Mouse (Mus musculus): ENCODE results near the gene Plekhg3. TPM values are rescaled to one million over a fixed set of nuclear protein-coding genes. Genes with fewer than 3 reads are reported as not detected.

The Plekhg3 gene
- polyA plus RNA-seq, 1 experiment from 2014 or later: 1.5 TPM

DNA sequence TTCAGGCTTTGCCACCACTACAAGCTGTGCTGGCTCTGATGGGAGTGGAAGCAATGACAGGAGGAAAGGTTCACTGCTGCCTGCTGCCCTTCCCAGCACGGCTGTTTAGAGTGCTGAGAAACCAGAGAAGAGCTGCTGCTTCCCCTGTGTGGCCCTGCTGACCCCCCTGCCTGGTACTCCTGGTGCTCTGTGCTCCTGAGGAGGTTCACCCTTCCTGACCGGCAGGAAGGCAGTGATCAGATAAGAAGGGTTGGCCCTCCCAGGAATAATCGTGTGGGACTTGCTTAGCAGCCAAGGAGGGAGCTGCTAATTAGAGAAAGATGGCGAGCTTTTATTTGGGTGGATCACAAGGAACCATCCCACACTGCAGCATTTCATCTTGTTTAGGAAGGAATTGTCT lies 15.8 kb upstream of the Plekhg3 start:
- Histone ChIP-seq H3K27me3 (ENCODE audit: control insufficient read depth, insufficient read depth, low read length) (no peaks in the 10 kb centered on the region), H3K9ac (ENCODE audit: low read length) (no peak overlapping the region), H3K36me3 (ENCODE audit: control insufficient read depth, insufficient read depth, low read length) (no peaks in the 10 kb centered on the region), H3K4me2 (ENCODE audit: low read depth) (no peak overlapping the region), H3K4me1 (ENCODE audit: control insufficient read depth, insufficient read depth, low read length) (no peaks in the 10 kb centered on the region), H3K4me3 (ENCODE audit: low read depth, low read length) (no peak overlapping the region), H3K9me3 (ENCODE audit: control insufficient read depth, low read length) (no peaks in the 10 kb centered on the region), H3K27ac (ENCODE audit: low read depth, low read length) (no peak overlapping the region)
- 43% methylated on average over 4 of the region's 4 CpGs for WGBS
- ATAC-seq (ENCODE audit: insufficient read depth, low FRiP score, low TSS enrichment) (no peak), DNase-seq (ENCODE audit: low spot score) (no peak)

DNA sequence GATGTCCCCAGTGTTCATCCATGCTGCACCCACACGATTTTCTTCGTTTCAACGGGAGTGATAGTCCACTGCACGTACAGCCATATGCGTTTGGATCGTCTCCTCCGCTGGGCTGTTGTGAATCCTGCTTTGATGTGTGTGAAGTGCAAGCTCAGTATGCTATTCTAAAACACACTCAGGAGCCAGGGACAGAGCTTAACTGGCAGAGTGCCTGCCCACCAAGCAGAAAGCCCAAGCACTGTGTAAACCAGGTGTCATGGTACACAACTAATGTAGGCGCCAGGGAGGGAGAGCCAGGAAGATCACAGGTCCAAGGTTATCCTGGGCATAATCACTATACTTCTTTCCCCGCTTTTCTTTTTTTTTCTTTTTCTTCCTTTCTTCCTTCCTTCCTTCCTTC lies 12.7 kb upstream of the Plekhg3 start:
- Histone ChIP-seq H3K4me2 (ENCODE audit: low read depth) (no peak overlapping the region), H3K9ac (ENCODE audit: low read length) (no peak overlapping the region), H3K4me3 (ENCODE audit: low read depth, low read length) (no peak overlapping the region), H3K9me3 (ENCODE audit: control insufficient read depth, low read length) (no peaks in the 10 kb centered on the region), H3K27ac (ENCODE audit: low read depth, low read length) (no peak overlapping the region), H3K4me1 (ENCODE audit: control insufficient read depth, insufficient read depth, low read length) (no peaks in the 10 kb centered on the region), H3K36me3 (ENCODE audit: control insufficient read depth, insufficient read depth, low read length) (no peaks in the 10 kb centered on the region), H3K27me3 (ENCODE audit: control insufficient read depth, insufficient read depth, low read length) (no peaks in the 10 kb centered on the region)
- no peak for DNase-seq (ENCODE audit: low spot score)
- no peak for ATAC-seq (ENCODE audit: insufficient read depth, low FRiP score, low TSS enrichment)
- 92% methylated on average over 9 of the region's 9 CpGs for WGBS

DNA sequence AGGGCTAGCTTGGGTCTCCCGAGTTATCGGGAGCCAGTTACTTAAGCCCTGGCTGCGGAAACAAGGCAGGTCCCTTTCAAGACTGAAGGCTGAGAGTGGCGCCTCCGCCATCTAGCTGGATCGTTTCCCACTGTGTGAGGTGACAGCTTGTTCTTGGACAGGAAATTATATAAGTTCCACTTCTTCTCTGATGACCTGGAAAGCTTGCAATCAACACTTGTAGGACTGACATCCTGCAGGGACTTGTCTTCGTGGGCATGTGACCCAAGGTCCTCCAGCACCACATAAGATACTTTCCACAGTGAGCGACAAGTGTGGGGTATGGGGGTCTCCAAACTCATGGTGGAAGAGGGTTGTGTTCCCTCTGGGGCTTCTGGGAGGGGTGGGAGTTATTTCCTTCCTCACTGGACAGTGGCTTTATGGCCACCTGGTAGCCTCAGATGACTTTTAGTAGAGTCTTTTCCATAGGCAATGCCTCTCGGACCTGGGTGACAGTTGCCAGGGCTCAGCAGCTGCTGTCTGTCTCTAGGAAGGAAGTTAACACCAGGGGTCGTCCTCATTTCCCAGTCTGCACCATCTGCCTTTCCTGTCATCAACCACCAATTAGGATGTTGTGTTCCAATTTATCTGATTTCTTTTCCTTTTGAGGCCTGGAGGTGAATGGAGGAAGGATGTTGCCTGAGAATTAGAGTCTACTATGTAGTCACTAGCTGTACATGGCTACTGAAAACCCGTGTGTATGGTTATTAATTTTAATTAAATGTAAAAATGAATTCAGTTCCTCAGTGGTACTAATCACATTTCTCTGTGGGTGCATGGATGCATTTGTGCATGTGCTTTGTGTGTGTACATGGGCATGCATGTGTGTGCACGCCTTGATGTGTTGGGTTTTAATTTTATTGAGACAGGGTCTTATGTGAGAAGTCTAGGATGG lies 11.5 kb upstream of the Plekhg3 start:
- Histone ChIP-seq H3K9ac (ENCODE audit: low read length) (no peak overlapping the region), H3K4me1 (ENCODE audit: control insufficient read depth, insufficient read depth, low read length) (no peaks in the 10 kb centered on the region), H3K36me3 (ENCODE audit: control insufficient read depth, insufficient read depth, low read length) (no peaks in the 10 kb centered on the region), H3K9me3 (ENCODE audit: control insufficient read depth, low read length) (no peaks in the 10 kb centered on the region), H3K27ac (ENCODE audit: low read depth, low read length) (no peak overlapping the region), H3K27me3 (ENCODE audit: control insufficient read depth, insufficient read depth, low read length) (no peaks in the 10 kb centered on the region), H3K4me3 (ENCODE audit: low read depth, low read length) (no peak overlapping the region), H3K4me2 (ENCODE audit: low read depth) (no peak overlapping the region)
- 81% methylated on average over 12 of the region's 12 CpGs for WGBS
- DNase-seq (ENCODE audit: low spot score): no peak
- no peak for ATAC-seq (ENCODE audit: insufficient read depth, low FRiP score, low TSS enrichment)

DNA sequence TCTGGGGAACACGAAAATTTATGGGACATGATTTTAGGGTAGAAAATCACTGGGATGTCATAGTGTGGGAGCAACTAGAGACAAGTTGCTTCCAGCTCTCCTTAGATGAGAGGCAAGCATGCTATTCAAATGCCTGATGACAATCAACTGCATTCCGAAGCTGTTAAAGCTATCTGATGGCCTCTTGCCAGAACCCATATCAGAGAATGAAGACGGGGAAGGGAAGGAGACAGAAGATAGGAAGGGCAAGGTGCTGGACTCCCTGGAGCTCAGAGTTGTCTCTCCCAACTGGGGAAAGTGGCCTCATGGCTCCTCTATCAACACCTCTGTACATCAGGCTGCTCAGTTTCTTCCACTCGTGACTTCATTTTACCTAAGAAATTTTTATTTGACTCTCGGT lies 7.0 kb upstream of the Plekhg3 start:
- Histone ChIP-seq H3K9me3 (ENCODE audit: control insufficient read depth, low read length) (no peaks in the 10 kb centered on the region), H3K4me2 (ENCODE audit: low read depth) (no peak overlapping the region), H3K27me3 (ENCODE audit: control insufficient read depth, insufficient read depth, low read length) (no peaks in the 10 kb centered on the region), H3K27ac (ENCODE audit: low read depth, low read length) (no peak overlapping the region), H3K4me1 (ENCODE audit: control insufficient read depth, insufficient read depth, low read length) (no peaks in the 10 kb centered on the region), H3K4me3 (ENCODE audit: low read depth, low read length) (no peak overlapping the region), H3K9ac (ENCODE audit: low read length) (no peak overlapping the region), H3K36me3 (ENCODE audit: control insufficient read depth, insufficient read depth, low read length) (no peaks in the 10 kb centered on the region)
- 81% methylated on average over 5 of the region's 5 CpGs for WGBS
- DNase-seq (ENCODE audit: low spot score): no peak
- no peak for ATAC-seq (ENCODE audit: insufficient read depth, low FRiP score, low TSS enrichment)

DNA sequence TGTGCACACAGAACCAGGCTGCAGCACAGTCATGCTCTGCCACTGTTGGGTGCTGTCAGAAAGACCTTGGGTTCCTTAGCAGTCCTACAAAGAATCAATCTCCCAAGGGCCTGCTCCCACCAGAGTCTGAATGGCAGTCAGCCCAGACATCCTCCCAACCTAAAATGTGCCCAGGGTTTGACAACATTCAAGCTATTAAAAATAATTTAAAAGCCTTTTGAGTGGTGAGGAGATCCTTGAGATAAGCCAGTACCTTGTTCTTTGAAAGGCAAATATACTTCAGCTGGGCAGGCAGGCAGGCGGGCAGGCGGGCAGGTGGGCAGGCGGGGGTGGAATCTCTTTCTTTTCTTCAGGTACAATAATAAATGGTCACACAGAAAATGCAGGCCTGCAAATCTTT lies 5.8 kb upstream of the Plekhg3 start:
- no peak for ATAC-seq (ENCODE audit: insufficient read depth, low FRiP score, low TSS enrichment)
- 96% methylated on average over 3 of the region's 3 CpGs for WGBS
- Histone ChIP-seq H3K4me2 (ENCODE audit: low read depth) (no peak overlapping the region), H3K9me3 (ENCODE audit: control insufficient read depth, low read length) (no peaks in the 10 kb centered on the region), H3K4me3 (ENCODE audit: low read depth, low read length) (no peak overlapping the region), H3K27ac (ENCODE audit: low read depth, low read length) (no peak overlapping the region), H3K4me1 (ENCODE audit: control insufficient read depth, insufficient read depth, low read length) (no peaks in the 10 kb centered on the region), H3K27me3 (ENCODE audit: control insufficient read depth, insufficient read depth, low read length) (no peaks in the 10 kb centered on the region), H3K9ac (ENCODE audit: low read length) (no peak overlapping the region), H3K36me3 (ENCODE audit: control insufficient read depth, insufficient read depth, low read length) (no peaks in the 10 kb centered on the region)
- DNase-seq (ENCODE audit: low spot score): no peak

DNA sequence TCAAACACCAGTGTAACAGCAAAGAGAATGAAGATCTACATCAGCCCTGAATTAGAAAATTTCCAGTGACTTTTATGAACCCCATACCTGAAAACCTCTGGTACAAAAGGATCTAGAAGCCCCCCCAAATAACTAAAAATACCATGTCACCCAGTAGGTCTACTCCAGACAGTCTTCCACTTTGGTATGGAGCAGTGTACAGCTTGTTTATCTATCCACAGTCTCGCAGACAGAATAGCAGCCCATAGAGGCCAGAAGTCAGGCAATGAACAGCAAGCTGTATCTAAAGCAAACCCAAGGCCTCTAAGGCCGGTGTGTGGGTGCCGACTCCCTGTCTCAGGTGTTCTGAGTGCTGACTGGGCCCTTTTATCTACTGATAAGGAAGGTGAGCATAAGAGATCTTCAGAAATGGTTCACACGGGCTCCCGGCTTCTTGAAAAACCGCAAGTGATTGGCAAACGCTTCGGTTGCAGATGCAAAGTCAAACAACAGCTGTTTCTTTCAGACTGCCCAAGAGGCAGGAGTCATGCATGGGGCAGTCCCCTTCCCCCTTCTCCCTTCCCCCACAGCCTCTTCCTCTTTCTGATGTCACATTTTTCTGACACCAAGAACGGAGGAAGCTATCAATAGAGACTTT lies 3.3 kb upstream of the Plekhg3 start:
- H3K9me3 ChIP-seq (ENCODE audit: control insufficient read depth, low read length): no peaks in the 10 kb centered on the region
- WGBS: 59% methylated on average over 9 of the region's 9 CpGs

DNA sequence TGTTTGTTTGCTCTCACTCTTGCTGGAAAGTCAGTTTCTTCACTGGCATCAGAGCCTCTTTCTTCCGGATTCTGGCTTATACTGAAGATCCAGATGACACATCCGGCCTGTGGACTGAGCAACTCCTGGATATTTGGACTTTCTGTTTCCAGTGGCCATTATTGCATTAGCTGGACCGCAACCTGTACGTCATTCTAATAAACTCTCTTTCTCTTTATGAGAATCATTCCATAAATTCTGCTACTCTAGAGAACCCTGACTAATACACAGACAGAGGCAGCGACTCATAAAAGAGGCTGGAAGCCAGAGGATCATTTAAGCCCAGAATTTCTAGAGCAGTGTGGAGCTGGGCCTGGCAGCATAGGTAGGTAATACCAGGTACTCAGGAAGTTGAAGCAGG lies 1.9 kb upstream of the Plekhg3 start:
- H3K36me3 ChIP-seq (ENCODE audit: control insufficient read depth, insufficient read depth, low read length): no peaks in the 10 kb centered on the region
- H3K9ac ChIP-seq (ENCODE audit: low read length): no peak overlapping the region
- no peak overlapping the region for H3K27ac ChIP-seq (ENCODE audit: low read depth, low read length)
- ATAC-seq (ENCODE audit: insufficient read depth, low FRiP score, low TSS enrichment) (no peak), DNase-seq (ENCODE audit: low spot score) (no peak)
- H3K4me3 ChIP-seq (ENCODE audit: low read depth, low read length): no peak overlapping the region
- H3K9me3 ChIP-seq (ENCODE audit: control insufficient read depth, low read length): no peaks in the 10 kb centered on the region
- H3K4me2 ChIP-seq (ENCODE audit: low read depth): no peak overlapping the region
- H3K27me3 ChIP-seq (ENCODE audit: control insufficient read depth, insufficient read depth, low read length): peaks cover 25% of the 10 kb centered on the region
- H3K4me1 ChIP-seq (ENCODE audit: control insufficient read depth, insufficient read depth, low read length): peaks cover 5% of the 10 kb centered on the region; the same call in 1 of the 2 replicates
- WGBS: 89% methylated on average over 5 of the region's 5 CpGs

More for the DNA sequence above, 3.3 kb upstream of the Plekhg3 start:
- H3K9ac ChIP-seq (ENCODE audit: low read length): no peak overlapping the region
- DNase-seq (ENCODE audit: low spot score) (no peak), ATAC-seq (ENCODE audit: insufficient read depth, low FRiP score, low TSS enrichment) (no peak)
- no peak overlapping the region for H3K27ac ChIP-seq (ENCODE audit: low read depth, low read length)
- no peak overlapping the region for H3K4me3 ChIP-seq (ENCODE audit: low read depth, low read length)
- H3K36me3 ChIP-seq (ENCODE audit: control insufficient read depth, insufficient read depth, low read length): no peaks in the 10 kb centered on the region
- no peak overlapping the region for H3K4me2 ChIP-seq (ENCODE audit: low read depth)
- peaks cover 12% of the 10 kb centered on the region for H3K27me3 ChIP-seq (ENCODE audit: control insufficient read depth, insufficient read depth, low read length)
- H3K4me1 ChIP-seq (ENCODE audit: control insufficient read depth, insufficient read depth, low read length): 0 out of 2 replicates have a peak, but pooled peaks cover 2% of the 10 kb centered on the region

DNA sequence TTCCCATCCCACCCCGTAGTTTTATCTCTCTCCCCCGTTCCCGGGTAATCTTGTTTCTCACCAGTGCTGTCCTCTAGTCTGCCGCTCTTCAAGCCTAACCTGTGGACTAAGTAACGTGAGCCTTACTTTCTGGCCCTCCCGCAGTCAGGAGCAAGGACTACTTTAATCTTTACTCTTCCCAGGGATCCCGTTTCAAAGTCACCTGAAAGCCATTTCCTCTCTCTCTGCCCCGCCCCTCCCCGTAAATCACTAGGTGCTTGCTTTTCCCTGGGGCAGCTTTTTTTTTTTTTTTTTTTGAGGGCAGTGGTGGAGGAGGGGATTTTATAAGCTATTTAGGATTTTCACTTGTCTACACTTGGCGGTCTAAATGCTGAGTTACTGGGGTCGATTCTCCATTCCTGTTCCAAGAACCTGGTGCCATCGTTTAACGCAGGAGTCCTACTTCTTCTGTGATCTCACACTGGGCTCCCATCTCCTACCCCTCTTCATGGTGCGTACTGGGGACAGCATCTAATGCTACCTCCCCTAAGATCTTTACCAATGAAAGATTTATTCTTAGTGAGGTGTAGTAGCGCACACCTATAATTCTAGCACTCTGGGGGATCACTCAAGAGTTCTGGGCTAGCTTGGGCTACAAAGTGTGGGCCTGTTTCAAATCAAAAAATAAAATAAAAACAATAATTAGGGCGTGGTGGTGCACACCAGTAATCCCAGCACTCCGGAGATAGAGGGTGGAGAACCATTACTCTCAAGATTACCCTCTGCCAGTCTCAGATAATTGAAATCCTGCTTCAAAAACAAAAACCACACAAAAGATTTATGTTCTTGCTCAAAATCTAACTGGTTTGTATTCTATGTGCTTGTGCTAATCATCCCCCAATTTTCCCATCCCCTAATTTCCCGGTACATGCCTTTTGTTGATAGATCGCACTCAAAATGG lies 1.6 kb downstream of the Plekhg3 start:
- no peak overlapping the region for H3K27ac ChIP-seq (ENCODE audit: low read depth, low read length)
- ATAC-seq (ENCODE audit: insufficient read depth, low FRiP score, low TSS enrichment): no peak
- peak overlapping the region; percentile 54 for H3K4me3 ChIP-seq (ENCODE audit: low read depth, low read length)
- H3K9ac ChIP-seq (ENCODE audit: low read length): no peak overlapping the region
- WGBS: 1% methylated on average over 19 of the region's 19 CpGs
- peak overlapping the region; percentile 94 for H3K4me2 ChIP-seq (ENCODE audit: low read depth)
- DNase-seq (ENCODE audit: low spot score): no peak
- peaks cover 43% of the 10 kb centered on the region for H3K27me3 ChIP-seq (ENCODE audit: control insufficient read depth, insufficient read depth, low read length)
- H3K36me3 ChIP-seq (ENCODE audit: control insufficient read depth, insufficient read depth, low read length): no peaks in the 10 kb centered on the region
- H3K9me3 ChIP-seq (ENCODE audit: control insufficient read depth, low read length): no peaks in the 10 kb centered on the region
- peaks cover 8% of the 10 kb centered on the region; the same call in 1 of the 2 replicates for H3K4me1 ChIP-seq (ENCODE audit: control insufficient read depth, insufficient read depth, low read length)

All from neural tube, embryonic 11.5 days (tissue).